Mouse (Mus musculus): ENCODE data around the gene Rrp1b. TPM values are rescaled to one million over a fixed set of nuclear protein-coding genes. Genes with fewer than 3 reads are reported as not detected.
"Not testable (repeated sequence)": the region's sequence is repeated elsewhere in the genome, so short reads cannot be mapped to it uniquely, and the experiment has no call there.

The Rrp1b gene
- polyA plus RNA-seq, 1 experiment from 2014 or later, result 44.1 TPM

DNA sequence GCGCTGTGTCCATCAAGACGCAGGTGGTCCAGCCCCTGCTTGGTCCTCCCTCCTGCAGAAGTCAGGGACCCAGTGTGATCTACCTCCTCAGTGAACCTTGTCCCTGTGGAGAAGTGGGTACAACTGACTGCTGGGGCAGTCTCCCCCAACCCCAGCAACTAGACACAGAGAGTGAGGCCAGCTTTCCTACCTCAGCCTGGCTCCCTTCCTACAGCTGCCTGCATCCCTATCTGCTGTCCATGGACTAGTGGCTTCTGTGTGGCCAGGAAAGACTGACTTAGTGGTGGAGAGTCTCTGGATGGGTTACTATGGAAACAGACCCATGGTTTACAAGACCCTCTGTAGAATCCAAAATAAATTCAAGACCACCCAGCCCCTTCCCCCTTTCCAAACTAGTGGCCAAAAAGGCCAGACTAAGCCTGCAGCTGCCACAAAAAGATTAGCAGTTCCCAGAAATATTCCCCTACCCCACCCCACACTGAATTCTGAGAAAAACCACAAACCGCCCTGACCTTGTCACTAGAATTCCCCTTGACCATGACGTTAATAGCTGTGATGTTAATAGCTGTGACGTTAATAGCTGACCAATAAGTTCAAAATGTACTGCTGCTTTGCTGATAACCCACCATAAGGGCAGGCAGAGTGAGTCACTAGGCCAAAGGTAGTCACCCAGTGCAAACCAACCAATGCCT, 72.6 kb downstream of the Rrp1b start:
- Histone ChIP-seq H3K4me2 (peak overlapping the region; percentile 54), H3K9ac (peak overlapping the region; percentile 67), H3K27ac (peak overlapping the region; percentile 98), H3K4me1 (replicated peaks) (peaks cover 86% of the 10 kb centered on the region)
- H3K9me3 ChIP-seq (replicated peaks); H3K27me3 ChIP-seq; H3K36me3 ChIP-seq; H3K4me3 ChIP-seq (replicated peaks): not testable (repeated sequence)
- DNase-seq (peak; percentile 83), ATAC-seq (ENCODE audit: low read depth) (peak; percentile 65)
- WGBS (ENCODE audit: insufficient replicate concordance), result 33% methylated on average over 5 of the region's 5 CpGs

- H3K27me3 ChIP-seq, result peaks cover 4% of the 10 kb centered on the region; the same call in 1 of the 2 replicates
- peaks cover 93% of the 10 kb centered on the region for H3K4me1 ChIP-seq (replicated peaks)
- no peaks in the 10 kb centered on the region for H3K36me3 ChIP-seq
- no peaks in the 10 kb centered on the region for H3K9me3 ChIP-seq (replicated peaks)
- 51% methylated on average over 6 of the region's 6 CpGs for WGBS (ENCODE audit: insufficient replicate concordance)
- H3K9ac ChIP-seq, result peak overlapping the region; percentile 67
- no peak for DNase-seq
- H3K4me3 ChIP-seq (replicated peaks), result no peak overlapping the region
- peak overlapping the region; percentile 98 for H3K27ac ChIP-seq
- H3K4me2 ChIP-seq, result peak overlapping the region; percentile 54
- no peak for ATAC-seq (ENCODE audit: low read depth)
Measured at GRCm38 (mm10) chr17:32109201-32109940, 73.5 kb downstream of the Rrp1b start.

- Histone ChIP-seq H3K9me3 (replicated peaks) (no peaks in the 10 kb centered on the region), H3K9ac (peak overlapping the region; percentile 67), H3K27me3 (no peaks in the 10 kb centered on the region), H3K36me3 (no peaks in the 10 kb centered on the region), H3K4me3 (replicated peaks) (no peak overlapping the region), H3K27ac (peak overlapping the region; percentile 98), H3K4me1 (replicated peaks) (peaks cover 95% of the 10 kb centered on the region), H3K4me2 (0 out of 2 replicates have a peak overlapping the region, but pooled peaks have one; percentile 96)
- 55% methylated on average over 2 of the region's 2 CpGs for WGBS (ENCODE audit: insufficient replicate concordance)
- no peak for DNase-seq
- no peak for ATAC-seq (ENCODE audit: low read depth)
Measured at GRCm38 (mm10) chr17:32110424-32110823, 74.5 kb downstream of the Rrp1b start.

DNA sequence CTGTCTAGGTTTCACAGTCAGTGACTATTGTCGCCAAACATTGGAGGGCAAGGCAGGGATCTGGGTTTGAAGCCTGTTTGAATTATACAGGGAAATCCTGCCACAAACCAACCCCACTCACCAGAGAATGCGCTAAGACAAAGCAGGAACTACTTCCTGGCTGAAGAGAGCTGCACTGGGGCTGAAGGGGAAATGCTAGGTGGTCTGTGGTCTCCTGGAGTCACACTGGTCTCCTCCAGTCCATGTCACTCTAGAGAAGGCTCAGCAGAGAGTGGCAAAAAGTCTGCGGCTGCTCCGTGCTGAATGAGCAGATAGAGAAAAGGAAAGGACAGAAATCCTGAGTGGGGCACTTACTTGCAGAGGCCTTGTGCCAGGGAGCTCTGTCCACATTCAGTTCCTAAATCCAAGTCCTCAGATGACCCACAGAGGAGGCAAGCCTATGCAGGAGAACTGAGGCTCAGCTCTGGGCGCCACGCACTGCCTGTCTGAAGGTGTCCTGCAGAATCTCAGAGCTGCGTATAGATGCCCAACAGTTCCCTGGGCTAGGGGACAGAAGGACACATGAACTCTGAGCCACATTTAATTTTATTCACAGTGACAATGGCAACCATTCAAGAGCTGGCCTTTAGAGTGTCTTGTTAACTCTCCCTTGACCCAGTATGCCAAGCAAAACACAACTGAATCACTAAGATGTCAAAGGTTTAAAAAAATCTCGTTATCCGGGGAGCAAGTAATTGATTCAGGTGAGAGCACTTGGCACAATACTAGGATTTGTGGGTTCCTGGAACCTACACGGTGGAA, 75.3 kb downstream of the Rrp1b start:
- H3K9ac ChIP-seq, result peak overlapping the region; percentile 67
- H3K4me3 ChIP-seq (replicated peaks), result no peak overlapping the region

More for the DNA sequence above, 75.3 kb downstream of the Rrp1b start:
- no peak for DNase-seq
- Histone ChIP-seq H3K4me1 (replicated peaks) (peaks cover 96% of the 10 kb centered on the region), H3K27ac (peak overlapping the region; percentile 98), H3K36me3 (peaks cover 2% of the 10 kb centered on the region), H3K9me3 (replicated peaks) (no peaks in the 10 kb centered on the region), H3K4me2 (peak overlapping the region; percentile 96), H3K27me3 (no peaks in the 10 kb centered on the region)
- WGBS (ENCODE audit: insufficient replicate concordance), result 50% methylated on average over 10 of the region's 10 CpGs
- ATAC-seq (ENCODE audit: low read depth), result no peak

Other genes starting within 250 kb of the Rrp1b start
- gene Sik1, start 180.3 kb upstream of the Rrp1b start, polyA plus RNA-seq (2015; fragmentation: Nextera tagmentation; extraction: Ambion mirVana), result 3.6 and 3.9 TPM in 2 replicates
- 0.15 and 0.25 TPM in 2 replicates for gene Hsf2bp, start 249 bp downstream of the Rrp1b start, polyA plus RNA-seq (2015; fragmentation: Nextera tagmentation; extraction: Ambion mirVana)
- 0.45 and 0.48 TPM in 2 replicates for gene Notch3, start 130.8 kb downstream of the Rrp1b start, polyA plus RNA-seq (2015; fragmentation: Nextera tagmentation; extraction: Ambion mirVana)
- not detected in 2 replicates for gene Ephx3, start 153.4 kb downstream of the Rrp1b start, polyA plus RNA-seq (2015; fragmentation: Nextera tagmentation; extraction: Ambion mirVana)
- gene Brd4, start 248.6 kb downstream of the Rrp1b start, polyA plus RNA-seq (2015; fragmentation: Nextera tagmentation; extraction: Ambion mirVana), result 28.3 and 37.2 TPM in 2 replicates